Mouse (Mus musculus) kidney, adult 2 months (tissue): Measurements from ENCODE around the gene Rab26. TPM values are rescaled to one million over a fixed set of nuclear protein-coding genes. Genes with fewer than 3 reads are reported as not detected.
A peak's percentile ranks its signal among the peaks of the same experiment; 100 is the strongest.

ENCODE experiments used
- DNase-seq: peaks from one replicate; pipeline ENCODE4 v3.0.0; 2021
- H3K27ac ChIP-seq: fragments of 200-500 bp; 2 replicates; pipeline ENCODE4 v1.5.1; 2012; ENCODE audit warnings: low read depth, low read length, control low read depth, inconsistent platforms; ENCODE audit not compliant: insufficient read depth
- H3K27me3 ChIP-seq: fragments of 200-500 bp; replicated peaks from 2 replicates; pipeline ENCODE4 v1.6.1; 2012; ENCODE audit warnings: mild to moderate bottlenecking, moderate library complexity, low read length, inconsistent platforms; ENCODE audit not compliant: control insufficient read depth, insufficient read depth
- H3K36me3 ChIP-seq: fragments of 200-500 bp; 2 replicates; pipeline ENCODE4 v1.6.1; 2012; ENCODE audit warnings: mild to moderate bottlenecking, moderate library complexity, low read length, inconsistent platforms; ENCODE audit not compliant: control insufficient read depth, insufficient read depth
- H3K4me1 ChIP-seq: fragments of 200-500 bp; 2 replicates; pipeline ENCODE4 v1.6.1; 2011; ENCODE audit warnings: low read length; ENCODE audit not compliant: control insufficient read depth, insufficient read depth
- H3K4me3 ChIP-seq: fragments of 200-500 bp; 2 replicates; pipeline ENCODE4 v1.5.1; 2011; ENCODE audit warnings: mild to moderate bottlenecking, low read depth, low read length, control low read depth; ENCODE audit not compliant: insufficient read depth
- CTCF ChIP-seq: fragments of 200-500 bp; conservative IDR thresholded peaks from 2 replicates; pipeline ENCODE4 v1.5.1; 2011; ENCODE audit warnings: low read depth, mild to moderate bottlenecking, control low read depth, low read length, moderate library complexity, mixed read lengths; ENCODE audit not compliant: insufficient read depth, insufficient read length
- POLR2A ChIP-seq: fragments of 200-500 bp; IDR thresholded peaks from one replicate; pipeline ENCODE4 v1.6.1; 2011; ENCODE audit warnings: low read depth, low read length, control low read depth
- WGBS: fragments of 180-500 bp; shearing (Covaris S2); methylation state at CpG from one replicate; pipeline ENCODE4 v1.1.7; 2018; 5-methylcytosine and 5-hydroxymethylcytosine counted together
- polyA plus RNA-seq: library from polyadenylated mRNA; depleted of rRNA; stranded (reverse); fragments of >200 nt; gene quantifications from 2 replicates; pipeline ENCODE4 v1.2.3, GENCODE M21; 2012; rRNA removed

Gene Rab26
- polyA plus RNA-seq, 1 experiment = 0.58 TPM

- no peaks in the 10 kb centered on the region for H3K4me1 ChIP-seq
- H3K27ac ChIP-seq = no peak overlapping the region
- no peaks in the 10 kb centered on the region for H3K27me3 ChIP-seq
- TF ChIP-seq CTCF (no peak), POLR2A (no peak)
- H3K4me3 ChIP-seq = no peak overlapping the region
- no peaks in the 10 kb centered on the region for H3K36me3 ChIP-seq
- 94% methylated on average over 3 of the region's 3 CpGs for WGBS
- no peak for DNase-seq
Observed at GRCm38 (mm10) chr17:24483495-24483894, 50.5 kb downstream of the Rab26 start.

GRCm38 (mm10) chr17:24481027-24481815 lies 52.8 kb downstream of the Rab26 start:
- Histone ChIP-seq H3K36me3 (no peaks in the 10 kb centered on the region; the same call in 1 of the 2 replicates), H3K4me1 (peaks cover 6% of the 10 kb centered on the region; the same call in 1 of the 2 replicates), H3K27ac (no peak overlapping the region), H3K4me3 (no peak overlapping the region), H3K27me3 (no peaks in the 10 kb centered on the region)
- TF ChIP-seq POLR2A (no peak), CTCF (no peak)
- WGBS = 91% methylated on average over 20 of the region's 20 CpGs
- DNase-seq = no peak

DNA sequence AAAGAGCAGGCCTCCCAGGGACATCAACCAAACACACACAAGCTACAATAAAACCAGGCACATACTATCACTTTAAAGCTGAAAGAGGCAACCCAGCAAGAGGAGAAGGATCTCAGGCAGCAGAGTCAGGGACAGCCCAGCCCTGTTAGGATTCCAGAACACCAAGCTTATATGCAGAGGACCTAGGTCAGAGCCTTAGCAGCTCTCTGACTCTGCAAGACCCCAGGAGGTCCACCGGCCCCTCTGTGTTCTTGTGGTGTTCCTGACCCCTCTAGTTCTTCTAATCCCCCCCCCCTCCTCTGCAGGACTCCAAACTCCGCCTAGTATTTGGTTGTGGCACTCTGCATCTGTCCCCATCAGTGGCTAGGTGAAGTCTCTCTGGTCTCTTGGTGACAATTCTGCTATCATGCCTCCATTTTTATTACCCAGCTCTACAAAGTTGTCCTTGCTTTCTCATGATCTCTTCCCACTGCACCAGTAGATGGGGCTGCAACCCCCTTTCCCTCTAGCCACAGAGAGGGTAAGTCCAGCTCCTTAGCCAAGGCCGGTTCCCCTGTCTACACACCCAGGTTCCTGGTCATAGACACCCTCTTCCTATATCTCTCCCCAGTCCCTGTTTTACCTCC lies 53.7 kb downstream of the Rab26 start:
- Histone ChIP-seq H3K27ac (no peak overlapping the region), H3K27me3 (no peaks in the 10 kb centered on the region), H3K36me3 (no peaks in the 10 kb centered on the region; the same call in 1 of the 2 replicates), H3K4me3 (no peak overlapping the region), H3K4me1 (peaks cover 6% of the 10 kb centered on the region; the same call in 1 of the 2 replicates)
- TF ChIP-seq CTCF (peak; percentile 34), POLR2A (no peak)
- DNase-seq = no peak
- 61% methylated on average over 3 of the region's 3 CpGs for WGBS

DNA sequence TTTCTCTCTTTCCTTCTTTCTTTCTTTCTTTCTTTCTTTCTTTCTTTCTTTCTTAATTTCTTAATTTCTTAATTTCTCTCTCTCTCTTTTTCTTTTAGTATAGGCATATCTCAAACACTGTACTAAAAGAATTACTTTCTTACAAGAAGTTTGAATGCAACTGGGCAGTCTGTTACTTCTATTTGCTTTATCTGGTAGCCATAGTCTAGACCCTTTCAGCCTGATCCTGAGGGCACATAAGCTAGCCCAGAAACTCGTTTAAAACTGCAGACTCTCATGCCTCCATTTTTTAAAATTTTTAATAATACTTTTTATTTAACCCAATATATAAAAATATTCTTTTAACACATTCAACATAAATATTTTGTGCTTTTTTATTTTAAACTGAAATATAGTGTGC lies 54.6 kb downstream of the Rab26 start:
- H3K4me1 ChIP-seq = peaks cover 6% of the 10 kb centered on the region; the same call in 1 of the 2 replicates
- no peaks in the 10 kb centered on the region for H3K27me3 ChIP-seq
- no peak overlapping the region for H3K4me3 ChIP-seq
- no peak overlapping the region for H3K27ac ChIP-seq
- no peaks in the 10 kb centered on the region; the same call in 1 of the 2 replicates for H3K36me3 ChIP-seq
- DNase-seq = no peak
- no peak for TF ChIP-seq CTCF
- no peak for TF ChIP-seq POLR2A
- WGBS = 23% methylated on average over 1 of the region's 1 CpGs

DNA sequence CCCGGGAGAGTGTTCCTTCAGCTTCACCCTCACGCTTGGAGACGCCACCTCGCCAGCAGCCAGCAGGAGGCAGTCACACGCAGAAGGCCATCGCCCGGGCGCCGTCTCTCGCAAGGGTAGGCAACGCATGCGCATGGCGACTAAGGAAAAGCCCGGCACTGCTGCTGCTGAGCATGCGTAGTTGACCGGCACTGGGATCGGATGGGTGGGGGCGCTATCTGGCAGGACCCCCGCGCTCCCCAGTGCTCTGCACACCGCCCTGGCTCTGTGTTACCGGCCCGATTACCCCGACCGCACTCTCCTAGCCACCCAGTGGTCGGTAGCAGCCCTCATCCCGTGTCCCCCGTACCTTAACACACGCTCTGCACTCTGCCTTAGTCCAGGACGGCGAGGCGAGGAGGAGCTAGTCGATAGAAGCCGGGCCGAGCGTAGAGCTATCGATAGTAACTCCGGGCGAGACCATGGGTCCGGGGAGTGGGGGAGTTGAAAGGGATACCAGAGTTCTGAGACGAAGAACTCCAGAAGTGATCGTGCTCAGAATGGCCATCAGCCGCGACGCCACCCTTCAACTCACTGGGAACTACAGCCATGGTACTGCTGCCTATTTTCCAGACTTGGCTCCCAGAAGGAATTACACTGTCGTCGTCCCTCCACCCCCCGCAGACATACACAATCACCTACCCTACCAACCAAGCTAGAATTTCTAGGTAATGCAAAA lies 55.2 kb downstream of the Rab26 start, which contains the start of gene Mlst8:
TSS of gene Mlst8 (minus strand) at position 416 of the 718 bp plus-strand sequence.
- Histone ChIP-seq H3K4me3 (peak within 1 kb of the TSS; percentile 95), H3K4me1 (peaks cover 6% of the 10 kb centered on the region; the same call in 1 of the 2 replicates), H3K27me3 (no peaks in the 10 kb centered on the region), H3K36me3 (no peaks in the 10 kb centered on the region; the same call in 1 of the 2 replicates), H3K27ac (peak within 1 kb of the TSS; percentile 100)
- under 1% methylated on average over 48 of the region's 48 CpGs for WGBS
- peak; percentile 92 for TF ChIP-seq CTCF
- peak; percentile 55 for TF ChIP-seq POLR2A
- DNase-seq = peak; percentile 98

GRCm38 (mm10) chr17:24477985-24478600 lies 55.9 kb downstream of the Rab26 start:
- WGBS = 35% methylated on average over 11 of the region's 11 CpGs
- no peak for TF ChIP-seq POLR2A
- peak; percentile 37 for TF ChIP-seq CTCF
- Histone ChIP-seq H3K27me3 (no peaks in the 10 kb centered on the region), H3K27ac (no peak overlapping the region), H3K4me1 (peaks cover 6% of the 10 kb centered on the region; the same call in 1 of the 2 replicates), H3K4me3 (peak overlapping the region; percentile 3), H3K36me3 (no peaks in the 10 kb centered on the region; the same call in 1 of the 2 replicates)
- DNase-seq = peak; percentile 48

Other genes with a start within 250 kb of the Rab26 start
- gene Abca17, start 183.1 kb downstream of the Rab26 start, polyA plus RNA-seq = 0.16 and 0.31 TPM in 2 replicates
- gene Abca3, start 182.3 kb downstream of the Rab26 start, polyA plus RNA-seq = 214 and 230 TPM in 2 replicates
- gene Rnps1, start 119.6 kb downstream of the Rab26 start, polyA plus RNA-seq = 73.0 and 76.9 TPM in 2 replicates
- gene Eci1, start 107.6 kb downstream of the Rab26 start, polyA plus RNA-seq = 196 and 222 TPM in 2 replicates
- gene Dnase1l2, start 91.1 kb downstream of the Rab26 start, polyA plus RNA-seq = 7.6 and 8.8 TPM in 2 replicates
- gene E4f1, start 63.9 kb downstream of the Rab26 start, polyA plus RNA-seq = 63.7 and 72.8 TPM in 2 replicates
- 38.7 and 46.5 TPM in 2 replicates for gene Pgp, start 63.8 kb downstream of the Rab26 start, polyA plus RNA-seq
- 0.56 and 0.96 TPM in 2 replicates for gene Bricd5, start 60.3 kb downstream of the Rab26 start, polyA plus RNA-seq
- 26.1 and 32.1 TPM in 2 replicates for gene Mlst8, start 55.1 kb downstream of the Rab26 start, polyA plus RNA-seq
- 0.52 and 0.80 TPM in 2 replicates for gene Caskin1, start 45.6 kb downstream of the Rab26 start, polyA plus RNA-seq
- gene Traf7, start 6.3 kb downstream of the Rab26 start, polyA plus RNA-seq = 108 and 124 TPM in 2 replicates
- 34.6 and 42.9 TPM in 2 replicates for gene Pkd1, start 15.6 kb upstream of the Rab26 start, polyA plus RNA-seq
- gene Tsc2, start 98.4 kb upstream of the Rab26 start, polyA plus RNA-seq = 152 and 174 TPM in 2 replicates
- gene Nthl1, start 98.5 kb upstream of the Rab26 start, polyA plus RNA-seq = 13.6 and 15.8 TPM in 2 replicates
- gene Slc9a3r2, start 116.1 kb upstream of the Rab26 start, polyA plus RNA-seq = 111 and 123 TPM in 2 replicates
- not detected in 2 replicates for gene Npw, start 124.2 kb upstream of the Rab26 start, polyA plus RNA-seq
- gene Zfp598, start 135.5 kb upstream of the Rab26 start, polyA plus RNA-seq = 44.3 and 57.6 TPM in 2 replicates
- 1.5 and 2.2 TPM in 2 replicates for gene Syngr3, start 155.7 kb upstream of the Rab26 start, polyA plus RNA-seq
- 29.8 and 34.7 TPM in 2 replicates for gene Gfer, start 161.9 kb upstream of the Rab26 start, polyA plus RNA-seq
- 5.6 and 7.1 TPM in 2 replicates for gene Noxo1, start 162.0 kb upstream of the Rab26 start, polyA plus RNA-seq
- gene Tbl3, start 173.4 kb upstream of the Rab26 start, polyA plus RNA-seq = 48.6 and 49.4 TPM in 2 replicates
- 0.16 and 0.91 TPM in 2 replicates for gene Rnf151, start 183.9 kb upstream of the Rab26 start, polyA plus RNA-seq
- gene Rps2, start 183.9 kb upstream of the Rab26 start, polyA plus RNA-seq = 2,444 and 2,611 TPM in 2 replicates
- 626 and 656 TPM in 2 replicates for gene Ndufb10, start 190.3 kb upstream of the Rab26 start, polyA plus RNA-seq
- 0.38 and 4.7 TPM in 2 replicates for gene Rpl3l, start 193.6 kb upstream of the Rab26 start, polyA plus RNA-seq
- 169 and 209 TPM in 2 replicates for gene Msrb1, start 202.4 kb upstream of the Rab26 start, polyA plus RNA-seq
- gene Hs3st6, start 218.8 kb upstream of the Rab26 start, polyA plus RNA-seq = 7.4 and 11.9 TPM in 2 replicates